Mouse (Mus musculus) lung, embryonic 14.5 days (tissue): ENCODE measurements at regions not wholly inside any gene's neighbourhood (a gene's known extent, or its start where the extent isn't known, plus 50 kb on each side); places are given as distances from the start of the nearest gene placed in this dataset.
"Not testable (repeated sequence)": the region's sequence is repeated elsewhere in the genome, so short reads cannot be mapped to it uniquely, and the experiment has no call there.

Experiments used
- ATAC-seq: fragments of 200-750 bp; cut with Nextera tagmentation; 2 replicates; pipeline ENCODE4 v1.8.0; 2017; ENCODE audit warnings: mild to moderate bottlenecking, moderate TSS enrichment, moderate library complexity; ENCODE audit not compliant: insufficient read depth
- DNase-seq: peaks from one replicate; pipeline ENCODE4 v3.0.0-alpha.2; 2015
- H3K27ac ChIP-seq: fragments of 300-500 bp; sonication (generic); 2 replicates; pipeline ENCODE4 v1.5.1; 2014; ENCODE audit warnings: low read depth, mild to moderate bottlenecking, moderate library complexity
- H3K27me3 ChIP-seq: fragments of 300-500 bp; sonication (generic); 2 replicates; pipeline ENCODE4 v1.6.1; 2014; ENCODE audit warnings: low read length, control low read depth; ENCODE audit not compliant: insufficient read depth
- H3K36me3 ChIP-seq: fragments of 300-500 bp; sonication (generic); 2 replicates; pipeline ENCODE4 v1.6.1; 2014; ENCODE audit warnings: control low read depth; ENCODE audit not compliant: insufficient read depth
- H3K4me1 ChIP-seq: fragments of 300-500 bp; sonication (generic); 2 replicates; pipeline ENCODE4 v1.6.1; 2014; ENCODE audit warnings: antibody characterized with exemption, control low read depth; ENCODE audit not compliant: insufficient read depth
- H3K4me2 ChIP-seq: fragments of 300-500 bp; sonication (generic); 2 replicates; pipeline ENCODE4 v1.6.1; 2014; ENCODE audit warnings: mild to moderate bottlenecking
- H3K4me3 ChIP-seq: fragments of 300-500 bp; sonication (generic); 2 replicates; pipeline ENCODE4 v1.5.1; 2014; ENCODE audit warnings: low read depth, low read length
- H3K9ac ChIP-seq: fragments of 300-500 bp; sonication (generic); 2 replicates; pipeline ENCODE4 v1.6.1; 2014
- H3K9me3 ChIP-seq: fragments of 300-500 bp; sonication (generic); 2 replicates; pipeline ENCODE4 v1.6.1; 2016; ENCODE audit warnings: low read depth, low read length, control low read depth
- CTCF ChIP-seq: IDR thresholded peaks from 2 replicates; pipeline ENCODE4 v1.5.1; 2016; ENCODE audit warnings: antibody characterized with exemption, low read depth
- WGBS: fragments of 180-500 bp; shearing (Covaris S2); extraction: QIAGEN DNeasy Blood & Tissue Kit; methylation state at CpG from one replicate; pipeline ENCODE4 v1.1.7; 2014; 5-methylcytosine and 5-hydroxymethylcytosine counted together

GRCm38 (mm10) chr12:3188734-3189275 is 121.0 kb downstream of the Rab10 start:
- ATAC-seq, H3K9me3 ChIP-seq, H3K4me1 ChIP-seq, H3K4me3 ChIP-seq, H3K36me3 ChIP-seq, H3K27ac ChIP-seq, DNase-seq, H3K9ac ChIP-seq, H3K27me3 ChIP-seq, H3K4me2 ChIP-seq: not testable (repeated sequence)
- 71% methylated on average over 2 of the region's 2 CpGs for WGBS

GRCm38 (mm10) chr12:3188137-3188536 is 121.6 kb downstream of the Rab10 start:
- Histone ChIP-seq H3K27ac (no peak overlapping the region), H3K4me1 (no peaks in the 10 kb centered on the region), H3K9me3 (no peaks in the 10 kb centered on the region), H3K27me3 (no peaks in the 10 kb centered on the region), H3K36me3 (no peaks in the 10 kb centered on the region), H3K4me3 (no peak overlapping the region), H3K4me2 (no peak overlapping the region), H3K9ac (no peak overlapping the region)
- no peak for DNase-seq
- ATAC-seq: no peak
- no peak for TF ChIP-seq CTCF

- no peaks in the 10 kb centered on the region for H3K36me3 ChIP-seq
- ATAC-seq: no peak
- H3K4me2 ChIP-seq: no peak overlapping the region
- no peak for DNase-seq
- no peak overlapping the region for H3K9ac ChIP-seq
- H3K4me1 ChIP-seq: no peaks in the 10 kb centered on the region
- H3K9me3 ChIP-seq: no peaks in the 10 kb centered on the region
- TF ChIP-seq CTCF: no peak
- 76% methylated on average over 2 of the region's 2 CpGs for WGBS
- H3K27ac ChIP-seq: no peak overlapping the region
- no peaks in the 10 kb centered on the region for H3K27me3 ChIP-seq
- no peak overlapping the region for H3K4me3 ChIP-seq
Observed at GRCm38 (mm10) chr12:3173325-3173724, 136.4 kb downstream of the Rab10 start.

- not testable (repeated sequence) for DNase-seq, H3K4me1 ChIP-seq, H3K27ac ChIP-seq, H3K27me3 ChIP-seq, H3K4me2 ChIP-seq, ATAC-seq, H3K4me3 ChIP-seq, H3K9me3 ChIP-seq, H3K9ac ChIP-seq, H3K36me3 ChIP-seq
- WGBS: 60% methylated on average over 8 of the region's 8 CpGs
Observed at GRCm38 (mm10) chr12:3169705-3170287, 140.0 kb downstream of the Rab10 start.

- H3K36me3 ChIP-seq, H3K4me1 ChIP-seq, H3K27ac ChIP-seq, H3K9ac ChIP-seq, H3K4me3 ChIP-seq, ATAC-seq, DNase-seq, H3K27me3 ChIP-seq, H3K9me3 ChIP-seq, H3K4me2 ChIP-seq: not testable (repeated sequence)
- 68% methylated on average over 6 of the region's 6 CpGs for WGBS
Observed at GRCm38 (mm10) chr12:3161666-3162065, 148.1 kb downstream of the Rab10 start.

GRCm38 (mm10) chr12:3158771-3159170 is 151.0 kb downstream of the Rab10 start:
- 51% methylated on average over 2 of the region's 2 CpGs for WGBS

GRCm38 (mm10) chr12:3153705-3154104 is 156.1 kb downstream of the Rab10 start:
- ATAC-seq, H3K4me2 ChIP-seq, H3K27ac ChIP-seq, H3K4me1 ChIP-seq, H3K4me3 ChIP-seq, H3K9ac ChIP-seq, H3K36me3 ChIP-seq, H3K27me3 ChIP-seq, DNase-seq, H3K9me3 ChIP-seq: not testable (repeated sequence)
- 56% methylated on average over 5 of the region's 7 CpGs for WGBS

More at GRCm38 (mm10) chr12:3158771-3159170, 151.0 kb downstream of the Rab10 start:
- not testable (repeated sequence) for H3K36me3 ChIP-seq, H3K4me3 ChIP-seq, H3K4me2 ChIP-seq, H3K27me3 ChIP-seq, H3K9ac ChIP-seq, DNase-seq, H3K9me3 ChIP-seq, H3K27ac ChIP-seq, H3K4me1 ChIP-seq, ATAC-seq

- not testable (repeated sequence) for H3K27me3 ChIP-seq, ATAC-seq, H3K36me3 ChIP-seq, H3K27ac ChIP-seq, H3K9me3 ChIP-seq, H3K4me3 ChIP-seq, H3K4me2 ChIP-seq, H3K9ac ChIP-seq, DNase-seq, H3K4me1 ChIP-seq
Observed at GRCm38 (mm10) chr12:3132553-3132952, 177.2 kb downstream of the Rab10 start.

GRCm38 (mm10) chr12:3131149-3131751 is 178.5 kb downstream of the Rab10 start:
- ATAC-seq, DNase-seq: not testable (repeated sequence)
- 69% methylated on average over 6 of the region's 6 CpGs for WGBS

GRCm38 (mm10) chr12:3127336-3127735 is 182.4 kb downstream of the Rab10 start:
- H3K9ac ChIP-seq, DNase-seq, H3K9me3 ChIP-seq, H3K27ac ChIP-seq, ATAC-seq, H3K36me3 ChIP-seq, H3K4me3 ChIP-seq, H3K4me2 ChIP-seq, H3K27me3 ChIP-seq, H3K4me1 ChIP-seq: not testable (repeated sequence)
- 58% methylated on average over 1 of the region's 1 CpGs for WGBS

More at GRCm38 (mm10) chr12:3131149-3131751, 178.5 kb downstream of the Rab10 start:
- H3K9me3 ChIP-seq, H3K27ac ChIP-seq, H3K4me2 ChIP-seq, H3K4me3 ChIP-seq, H3K4me1 ChIP-seq, H3K27me3 ChIP-seq, H3K36me3 ChIP-seq, H3K9ac ChIP-seq: not testable (repeated sequence)
